Comparison of ENCODE assay signal across 8 mouse cellular contexts in the genomic region with DNA sequence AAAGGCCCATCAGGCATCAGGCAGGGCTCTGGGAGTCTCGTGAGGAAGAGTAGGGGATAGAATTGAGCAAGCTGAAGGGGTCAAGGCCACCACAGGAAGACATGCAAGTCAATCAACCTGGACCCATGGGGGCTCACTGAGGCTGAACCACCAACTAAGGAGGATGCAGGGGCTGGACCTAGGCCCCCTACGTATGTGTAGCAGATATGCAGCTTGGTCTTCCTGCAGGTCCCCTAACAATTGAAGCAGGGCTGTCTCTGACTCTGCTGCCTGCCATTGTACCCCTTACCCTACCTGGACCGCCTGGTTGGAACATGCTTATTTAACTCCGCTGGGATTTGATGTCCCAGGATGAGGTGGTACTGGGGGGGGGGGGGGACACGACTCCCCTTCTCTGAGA. TPM values are rescaled to one million over a fixed set of nuclear protein-coding genes. Genes with fewer than 3 reads are reported as not detected.
DNase-seq lines count a peak whose midpoint lies in the region; ATAC-seq lines count a peak whose summit lies in the region.

No protein-coding gene starts in this region.

- H3K4me1 ChIP-seq in kidney, embryonic 15.5 days = peaks cover 15% of the 10 kb centered on the region
- peaks cover 13% of the 10 kb centered on the region for H3K4me1 ChIP-seq in hindbrain, embryonic 12.5 days
- 0 out of 2 replicates have a peak, but pooled peaks cover 11% of the 10 kb centered on the region for H3K4me1 ChIP-seq in midbrain, embryonic 14.5 days (ENCODE audit: control insufficient read depth, insufficient read depth, low read length)

- H3K36me3 ChIP-seq in kidney, embryonic 15.5 days = peaks cover 33% of the 10 kb centered on the region
- H3K36me3 ChIP-seq in hindbrain, embryonic 12.5 days = peaks cover 16% of the 10 kb centered on the region; the same call in 1 of the 2 replicates
- H3K36me3 ChIP-seq in midbrain, embryonic 14.5 days (ENCODE audit: control insufficient read depth, insufficient read depth, low read length) = peaks cover 9% of the 10 kb centered on the region; the same call in 1 of the 2 replicates

- no peaks in the 10 kb centered on the region for H3K9me3 ChIP-seq in kidney, embryonic 15.5 days (replicated peaks)
- H3K9me3 ChIP-seq in hindbrain, embryonic 12.5 days (replicated peaks) = no peaks in the 10 kb centered on the region
- no peaks in the 10 kb centered on the region for H3K9me3 ChIP-seq in midbrain, embryonic 14.5 days (ENCODE audit: control insufficient read depth, low read length)

- peak overlapping the region; percentile 75 for H3K9ac ChIP-seq in kidney, embryonic 15.5 days
- peak overlapping the region; percentile 75 for H3K9ac ChIP-seq in hindbrain, embryonic 12.5 days
- H3K9ac ChIP-seq in midbrain, embryonic 14.5 days (replicated peaks; ENCODE audit: low read length) = peak overlapping the region; percentile 51

- no peak for DNase-seq in kidney, adult 18-20 months
- DNase-seq in NIH3T3 (ENCODE audit: low read depth) = peak; percentile 6
- no peak for DNase-seq in midbrain, embryonic 14.5 days
- DNase-seq in thymus, postnatal 10 days (ENCODE audit: low spot score in 2 of 2) = no peak
- DNase-seq in layer of hippocampus, adult 18-20 months (ENCODE audit: low spot score in 2 of 2) = no peak

- 6% methylated on average over 4 of the region's 5 CpGs for WGBS in kidney, embryonic 15.5 days
- WGBS in hindbrain, embryonic 12.5 days = 6% methylated on average over 4 of the region's 5 CpGs
- WGBS in midbrain, embryonic 14.5 days = 8% methylated on average over 4 of the region's 5 CpGs

- no peak overlapping the region for H3K27ac ChIP-seq in kidney, embryonic 15.5 days
- no peak overlapping the region for H3K27ac ChIP-seq in hindbrain, embryonic 12.5 days
- H3K27ac ChIP-seq in midbrain, embryonic 14.5 days (replicated peaks; ENCODE audit: low read depth, low read length) = no peak overlapping the region

- peak overlapping the region; percentile 82 for H3K4me2 ChIP-seq in kidney, embryonic 15.5 days
- peak overlapping the region; percentile 60 for H3K4me2 ChIP-seq in hindbrain, embryonic 12.5 days (replicated peaks)
- peak overlapping the region; percentile 91 for H3K4me2 ChIP-seq in midbrain, embryonic 14.5 days (ENCODE audit: low read length)

- ATAC-seq in kidney, embryonic 15.5 days (replicated peaks; ENCODE audit: low FRiP score) = 0 out of 2 replicates have a peak, but pooled peaks have one; percentile 10
- 0 out of 2 replicates have a peak, but pooled peaks have one; percentile 15 for ATAC-seq in hindbrain, embryonic 12.5 days (ENCODE audit: low FRiP score)
- ATAC-seq in midbrain, embryonic 14.5 days (ENCODE audit: low FRiP score, low TSS enrichment) = no peak; the same call in 1 of the 2 replicates
- ATAC-seq in cerebellum, adult (ENCODE audit: insufficient number of reproducible peaks, low FRiP score, low TSS enrichment) = no peak

- peak overlapping the region; percentile 78 for H3K4me3 ChIP-seq in kidney, embryonic 15.5 days (replicated peaks)
- peak overlapping the region; percentile 76 for H3K4me3 ChIP-seq in hindbrain, embryonic 12.5 days
- peak overlapping the region; percentile 68 for H3K4me3 ChIP-seq in midbrain, embryonic 14.5 days (replicated peaks; ENCODE audit: low read depth, low read length)

- no peaks in the 10 kb centered on the region for H3K27me3 ChIP-seq in kidney, embryonic 15.5 days
- H3K27me3 ChIP-seq in hindbrain, embryonic 12.5 days = no peaks in the 10 kb centered on the region
- no peaks in the 10 kb centered on the region for H3K27me3 ChIP-seq in midbrain, embryonic 14.5 days (ENCODE audit: control insufficient read depth, insufficient read depth, low read length)

RNA-seq across cellular contexts. Expression of a gene that starts 0.8 kb away (rescaled TPM):
- 21.2 and 25.0 TPM in 2 replicates for polyA plus RNA-seq in kidney, embryonic 15.5 days (2015; fragmentation: Nextera tagmentation; extraction: Ambion mirVana)
- 15.4 and 15.9 TPM in 2 replicates for polyA plus RNA-seq in hindbrain, embryonic 12.5 days (2016; fragmentation: Nextera tagmentation; extraction: Ambion mirVana)
- 3.1 and 4.6 TPM in 2 replicates for polyA plus RNA-seq in midbrain, embryonic 14.5 days (2014; fragmentation: Nextera tagmentation; extraction: Ambion mirVana)
- total RNA-seq in layer of hippocampus, adult 18-20 months (2021) = under 1 TPM; 0.18 to 0.42 TPM

RNA-seq across cellular contexts. Expression of a gene that starts 49.0 kb away (rescaled TPM):
- 1.0 and 1.1 TPM in 2 replicates for polyA plus RNA-seq in kidney, embryonic 15.5 days (2015; fragmentation: Nextera tagmentation; extraction: Ambion mirVana)
- 0.86 and 1.1 TPM in 2 replicates for polyA plus RNA-seq in hindbrain, embryonic 12.5 days (2016; fragmentation: Nextera tagmentation; extraction: Ambion mirVana)
- 0.51 and 0.62 TPM in 2 replicates for polyA plus RNA-seq in midbrain, embryonic 14.5 days (2014; fragmentation: Nextera tagmentation; extraction: Ambion mirVana)
- total RNA-seq in layer of hippocampus, adult 18-20 months (2021) = 1 to 10 TPM; 3.2 to 3.4 TPM

Comparison
In these comparisons a context has a peak if more than half of its experiments do, and no peak if none do; other contexts are left out.
1. ATAC-seq: peak in kidney, embryonic 15.5 days (single experiment) and hindbrain, embryonic 12.5 days (single experiment); none in midbrain, embryonic 14.5 days (single experiment) and cerebellum, adult (single experiment).
2. Peak in every context shown above with its lines, with median percentiles within 50 percentile points of each other: H3K4me2 ChIP-seq, H3K4me3 ChIP-seq and H3K9ac ChIP-seq.